Mouse (Mus musculus): Measurements from ENCODE around the gene Rai1.

GRCm38 (mm10) chr11:60176182-60176974 is 71.6 kb downstream of the Rai1 start:
- TF ChIP-seq GATA1 (IDR thresholded peaks at IDR 0.05; ENCODE audit: borderline replicate concordance, low read length) (no peak), FLI1 (IDR thresholded peaks at IDR 0.05; ENCODE audit: low read length) (no peak)

Measured in megakaryocyte, embryonic 14.5 days (primary cell).